Mouse (Mus musculus) neural tube, embryonic 10.5 days (tissue): ENCODE results near the gene Hilpda.

Source experiments
- DNase-seq: peaks from one replicate; pipeline ENCODE4 v3.0.0-alpha.2; 2017; ENCODE audit warnings: low spot score; ENCODE audit errors: extremely low spot score

Gene Hilpda

DNA sequence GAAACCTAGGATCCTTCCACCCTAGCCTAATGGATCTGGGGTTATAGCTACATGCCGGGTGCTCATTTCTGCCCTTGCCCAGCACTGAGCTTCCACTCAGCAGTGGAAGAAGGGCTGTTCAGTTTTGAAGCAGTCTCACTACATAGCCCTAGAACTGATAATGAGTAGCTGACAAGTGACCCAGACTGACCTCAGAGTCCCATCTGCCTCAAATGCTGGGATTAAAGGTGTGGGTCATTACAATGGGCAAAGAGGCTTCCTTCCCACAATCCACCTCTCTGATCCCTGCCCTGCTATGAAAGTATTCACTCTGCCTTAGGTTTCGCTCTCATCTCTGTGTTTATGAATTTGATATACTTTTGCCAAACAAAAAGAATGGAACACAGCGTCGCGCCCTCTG, 4.5 kb downstream of the Hilpda start:
- no peak for DNase-seq

- DNase-seq = peak; percentile 39
Observed at GRCm38 (mm10) chr6:29278513-29279267, 6.4 kb downstream of the Hilpda start.

GRCm38 (mm10) chr6:29279293-29279692, 7.0 kb downstream of the Hilpda start, which contains the start of gene Fam71f2:
Gene Fam71f2 (plus strand): TSS chr6:29279593.
- no peak for DNase-seq

- no peak for DNase-seq
Observed at GRCm38 (mm10) chr6:29280671-29281070, 8.4 kb downstream of the Hilpda start.

DNA sequence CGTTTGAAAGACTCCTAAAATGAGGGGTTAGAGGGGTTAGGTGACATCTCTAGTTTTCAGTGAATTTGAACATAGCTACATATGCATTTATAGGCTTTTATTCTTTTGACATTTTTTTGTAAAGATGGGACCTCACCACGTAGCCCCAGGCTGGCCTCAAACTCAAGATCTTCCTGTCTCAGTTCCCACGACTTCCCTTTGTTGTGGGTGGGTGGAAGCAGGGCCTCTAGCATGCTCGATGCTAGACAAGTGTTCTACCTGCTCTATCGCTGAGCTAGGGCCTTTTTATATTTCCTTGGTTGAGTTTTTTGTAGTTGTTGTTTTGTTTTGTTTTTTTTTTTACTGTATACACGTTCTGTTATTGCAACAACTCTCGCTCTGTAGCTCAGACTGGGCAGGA, 14.6 kb downstream of the Hilpda start:
- DNase-seq = no peak

- DNase-seq = no peak
Observed at GRCm38 (mm10) chr6:29287481-29287880, 15.2 kb downstream of the Hilpda start.

DNA sequence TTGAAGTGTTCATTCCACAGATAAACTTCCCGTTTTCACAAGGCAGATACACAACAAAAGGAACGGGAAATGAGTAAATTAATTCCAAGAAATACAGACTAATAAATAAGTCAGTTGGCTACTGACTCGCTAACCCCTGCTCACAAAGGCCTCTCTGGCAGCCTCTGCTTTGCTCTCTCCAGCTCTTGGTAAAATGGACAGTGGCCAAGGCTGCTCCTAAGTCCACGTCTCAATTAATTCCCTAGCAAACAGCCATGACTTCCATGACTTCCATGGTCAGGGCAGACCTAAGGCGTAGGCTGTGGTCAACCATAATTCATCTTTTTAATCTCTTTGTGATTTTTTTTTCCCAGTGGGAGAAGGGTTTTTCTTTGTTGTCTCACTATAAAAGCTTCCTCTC, 15.7 kb downstream of the Hilpda start:
- DNase-seq = no peak

DNA sequence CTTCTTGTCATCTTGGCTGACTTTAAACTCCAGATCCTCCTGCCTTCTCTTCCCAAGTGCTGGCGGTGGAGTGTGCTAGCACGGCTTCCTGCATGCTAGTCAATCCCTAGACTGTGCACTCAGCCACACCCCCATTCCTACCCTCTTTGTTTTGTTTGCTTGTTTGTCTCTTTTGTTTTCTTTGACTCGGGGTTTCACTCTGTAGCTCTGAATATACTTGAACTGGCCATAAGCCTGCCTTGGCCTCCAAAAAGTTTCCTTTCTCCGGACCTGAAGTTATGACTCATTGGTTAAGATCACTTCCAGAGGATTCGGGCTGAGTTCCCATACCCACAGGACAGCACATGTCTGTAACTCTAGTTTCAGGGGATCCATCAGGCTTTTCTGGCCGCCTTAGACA, 16.4 kb downstream of the Hilpda start:
- DNase-seq = no peak

GRCm38 (mm10) chr6:29299112-29299511, 26.8 kb downstream of the Hilpda start:
- DNase-seq = no peak

GRCm38 (mm10) chr6:29303251-29303650, 31.0 kb downstream of the Hilpda start:
- DNase-seq = no peak

GRCm38 (mm10) chr6:29303726-29304125, 31.4 kb downstream of the Hilpda start:
- DNase-seq = no peak

- no peak for DNase-seq
Observed at GRCm38 (mm10) chr6:29305462-29305861, 33.2 kb downstream of the Hilpda start.

GRCm38 (mm10) chr6:29308846-29309605, 36.7 kb downstream of the Hilpda start:
- no peak for DNase-seq

GRCm38 (mm10) chr6:29313690-29314202, 41.5 kb downstream of the Hilpda start:
- DNase-seq = no peak

DNA sequence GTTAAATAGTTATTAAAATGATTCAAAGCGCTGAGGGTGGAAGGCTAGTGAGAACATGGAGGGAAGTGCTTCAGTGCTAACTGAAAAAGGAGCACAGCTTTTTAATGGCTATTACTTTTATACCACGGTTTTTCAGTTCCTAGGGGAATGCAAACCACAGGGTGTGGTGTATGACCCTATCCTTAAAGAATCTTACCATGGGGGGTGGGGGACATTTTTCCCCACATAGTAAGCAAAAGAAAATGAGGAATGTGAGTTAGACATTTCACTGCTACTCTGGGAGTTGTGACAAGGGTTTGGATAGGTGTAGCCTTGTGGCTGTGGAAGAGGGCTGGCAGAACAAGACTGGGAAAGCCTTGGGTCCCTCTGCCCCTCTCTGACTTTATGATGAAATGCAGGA, 45.0 kb downstream of the Hilpda start:
- no peak for DNase-seq

- no peak for DNase-seq
Observed at GRCm38 (mm10) chr6:29317941-29318340, 45.7 kb downstream of the Hilpda start.

GRCm38 (mm10) chr6:29318879-29319278, 46.6 kb downstream of the Hilpda start, which contains the start of gene Fam71f1:
Gene Fam71f1 (plus strand): TSS chr6:29319140.
- peak; percentile 17 for DNase-seq

- no peak for DNase-seq
Observed at GRCm38 (mm10) chr6:29321586-29321985, 49.3 kb downstream of the Hilpda start.

DNA sequence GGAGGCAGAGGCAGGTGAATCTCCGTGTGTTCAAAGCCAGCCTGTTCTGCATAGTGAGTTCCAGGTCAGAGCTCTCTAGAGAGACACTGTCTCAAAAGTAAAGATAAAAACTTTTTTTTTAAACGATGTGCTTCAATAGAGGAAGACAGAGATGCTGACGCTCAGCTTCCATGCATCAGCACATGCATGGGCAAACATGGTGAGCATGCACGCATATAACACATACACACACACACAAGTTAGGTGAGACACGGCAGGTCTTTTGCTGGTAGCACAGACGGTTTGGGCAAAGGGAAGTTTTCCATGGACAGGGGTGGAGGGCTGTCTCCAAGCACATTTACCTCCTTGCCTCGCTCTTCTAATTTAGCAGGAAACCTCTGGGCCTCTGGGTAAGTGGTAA, 49.9 kb downstream of the Hilpda start:
- no peak for DNase-seq

GRCm38 (mm10) chr6:29322735-29323134, 50.4 kb downstream of the Hilpda start:
- no peak for DNase-seq
